In the genomic region with DNA sequence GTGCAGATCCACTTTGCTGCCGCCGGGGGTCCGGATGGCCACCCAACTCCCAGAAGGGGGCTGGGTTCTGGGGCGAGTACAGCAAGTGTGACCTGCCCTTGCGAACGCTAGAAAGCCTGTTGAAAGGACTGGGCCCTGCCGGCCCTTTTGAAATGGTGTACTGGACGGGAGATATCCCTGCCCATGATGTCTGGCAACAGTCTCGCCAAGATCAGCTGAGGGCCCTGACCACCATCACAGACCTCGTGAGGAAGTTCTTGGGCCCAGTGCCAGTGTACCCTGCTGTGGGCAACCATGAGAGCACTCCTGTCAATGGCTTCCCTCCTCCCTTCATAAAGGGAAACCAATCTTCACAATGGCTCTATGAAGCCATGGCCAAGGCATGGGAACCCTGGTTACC, we compare ENCODE assay signal across 11 mouse cellular contexts. TPM values are rescaled to one million over a fixed set of nuclear protein-coding genes. Genes with fewer than 3 reads are reported as not detected.
DNase-seq lines count a peak whose midpoint lies in the region; ATAC-seq and TF ChIP-seq lines count a peak whose summit lies in the region.
"Had no signal": no experiment of that assay in that cellular context is flagged by ENCODE, and none has a peak within 500 bp of the region (broad histone marks: within the 10 kb centered on the region; RNA-seq: fewer than 3 reads in every experiment).

No protein-coding gene starts in this region.

- DNase-seq in gastrocnemius, adult 2 months, result no peak
- no peak for DNase-seq in gastrocnemius, postnatal 36 days
- no peak for DNase-seq in neural tube, embryonic 10.5 days (ENCODE audit: extremely low spot score, low spot score)
- no peak for DNase-seq in natural killer cell, adult 2 months (ENCODE audit: low spot score in 2 of 2)
- no peak for DNase-seq in layer of hippocampus, adult 9-10 months (ENCODE audit: low spot score)
- DNase-seq: kidney, adult 9 months; spleen, adult 18-20 months had no signal

- WGBS in neural tube, embryonic 12.5 days, result 94% methylated on average over 10 of the region's 10 CpGs
- WGBS in hindbrain, embryonic 16.5 days, result 89% methylated on average over 10 of the region's 10 CpGs
- WGBS in neural tube, embryonic 13.5 days, result 87% methylated on average over 10 of the region's 10 CpGs

- H3K4me1 ChIP-seq in neural tube, embryonic 12.5 days, result peaks cover 18% of the 10 kb centered on the region; the same call in 1 of the 2 replicates
- H3K4me1 ChIP-seq in hindbrain, embryonic 16.5 days (ENCODE audit: control insufficient read depth, insufficient read depth, low read depth, low read length), result peaks cover 12% of the 10 kb centered on the region
- peaks cover 28% of the 10 kb centered on the region for H3K4me1 ChIP-seq in neural tube, embryonic 13.5 days (replicated peaks)

- no peak for ATAC-seq in neural tube, embryonic 12.5 days (ENCODE audit: low FRiP score, low read depth)
- no peak for ATAC-seq in hindbrain, embryonic 16.5 days
- ATAC-seq in neural tube, embryonic 13.5 days (ENCODE audit: low read depth), result no peak

- H3K4me2 ChIP-seq in neural tube, embryonic 12.5 days (replicated peaks), result peak overlapping the region; percentile 84
- peak overlapping the region; percentile 85 for H3K4me2 ChIP-seq in hindbrain, embryonic 16.5 days (ENCODE audit: low read length)
- H3K4me2 ChIP-seq in neural tube, embryonic 13.5 days, result peak overlapping the region; percentile 70

- intact Hi-C loops in gastrocnemius, adult 2 months (cut with DNase I), result loop anchor here (2.0 to 10.0 kb wide), 5 partner anchors 25 to 259 kb away; a partner anchor contains a TSS
- intact Hi-C loops in gastrocnemius, postnatal 36 days (cut with DNase I), result loop anchor here (2.0 kb wide), 1 partner anchor 25 kb away; a partner anchor contains a TSS

- H3K27ac ChIP-seq in gastrocnemius, adult 2 months, result peak overlapping the region; percentile 96; the same call in 1 of the 2 replicates
- H3K27ac ChIP-seq in neural tube, embryonic 12.5 days, result no peak overlapping the region
- 0 out of 2 replicates have a peak overlapping the region, but pooled peaks have one; percentile 11 for H3K27ac ChIP-seq in hindbrain, embryonic 16.5 days (ENCODE audit: low read depth, low read length)
- no peak overlapping the region for H3K27ac ChIP-seq in neural tube, embryonic 13.5 days (replicated peaks)

- no peak overlapping the region for H3K9ac ChIP-seq in neural tube, embryonic 12.5 days
- no peak overlapping the region for H3K9ac ChIP-seq in hindbrain, embryonic 16.5 days (ENCODE audit: low read depth, low read length)
- H3K9ac ChIP-seq in neural tube, embryonic 13.5 days, result 0 out of 2 replicates have a peak overlapping the region, but pooled peaks have one; percentile 85

- peak overlapping the region; percentile 79 for H3K4me3 ChIP-seq in gastrocnemius, adult 2 months
- no peak overlapping the region for H3K4me3 ChIP-seq in neural tube, embryonic 12.5 days
- peak overlapping the region; percentile 81; the same call in 1 of the 2 replicates for H3K4me3 ChIP-seq in hindbrain, embryonic 16.5 days (ENCODE audit: low read length)
- peak overlapping the region; percentile 70; the same call in 1 of the 2 replicates for H3K4me3 ChIP-seq in neural tube, embryonic 13.5 days

- TF ChIP-seq CTCF in gastrocnemius, adult 2 months (IDR thresholded peaks at IDR 0.05), result no peak

- H3K36me3 ChIP-seq in neural tube, embryonic 12.5 days, result peaks cover 27% of the 10 kb centered on the region
- H3K36me3 ChIP-seq in hindbrain, embryonic 16.5 days (ENCODE audit: control insufficient read depth, insufficient read depth, low read length), result peaks cover 17% of the 10 kb centered on the region
- H3K36me3 ChIP-seq in neural tube, embryonic 13.5 days, result peaks cover 41% of the 10 kb centered on the region

- H3K27me3 ChIP-seq in neural tube, embryonic 12.5 days (replicated peaks), result no peaks in the 10 kb centered on the region
- no peaks in the 10 kb centered on the region for H3K27me3 ChIP-seq in hindbrain, embryonic 16.5 days (replicated peaks; ENCODE audit: control insufficient read depth, insufficient read depth, low read length)
- no peaks in the 10 kb centered on the region for H3K27me3 ChIP-seq in neural tube, embryonic 13.5 days

- H3K9me3 ChIP-seq in neural tube, embryonic 12.5 days, result no peaks in the 10 kb centered on the region
- H3K9me3 ChIP-seq in hindbrain, embryonic 16.5 days (ENCODE audit: control insufficient read depth, low read length), result no peaks in the 10 kb centered on the region
- H3K9me3 ChIP-seq in neural tube, embryonic 13.5 days, result no peaks in the 10 kb centered on the region

RNA-seq across cellular contexts. Expression of a gene that starts 1.4 kb away (rescaled TPM):
- total RNA-seq in gastrocnemius, adult 2 months (2021), result 10 to 100 TPM; 53.4 to 56.8 TPM
- total RNA-seq in gastrocnemius, postnatal 36 days (2021), result 10 to 100 TPM; 50.9 to 51.5 TPM
- 53.8 and 56.6 TPM in 2 replicates for polyA plus RNA-seq in neural tube, embryonic 12.5 days (2016; fragmentation: Nextera tagmentation; extraction: Ambion mirVana)
- polyA plus RNA-seq in hindbrain, embryonic 16.5 days (2015; fragmentation: Nextera tagmentation; extraction: Ambion mirVana), result 110 and 111 TPM in 2 replicates
- polyA plus RNA-seq in neural tube, embryonic 13.5 days (2015; fragmentation: Nextera tagmentation; extraction: Ambion mirVana), result 62.0 and 71.4 TPM in 2 replicates

RNA-seq across cellular contexts. Expression of a gene that starts 25.9 kb away (rescaled TPM):
- total RNA-seq in gastrocnemius, adult 2 months (2021), result 1 to 10 TPM; 7.1 to 7.2 TPM
- 1 to 10 TPM; 5.3 to 8.6 TPM for total RNA-seq in gastrocnemius, postnatal 36 days (2021)
- 185 TPM in 2 replicates for polyA plus RNA-seq in neural tube, embryonic 12.5 days (2016; fragmentation: Nextera tagmentation; extraction: Ambion mirVana)
- 344 and 354 TPM in 2 replicates for polyA plus RNA-seq in hindbrain, embryonic 16.5 days (2015; fragmentation: Nextera tagmentation; extraction: Ambion mirVana)
- polyA plus RNA-seq in neural tube, embryonic 13.5 days (2015; fragmentation: Nextera tagmentation; extraction: Ambion mirVana), result 206 and 248 TPM in 2 replicates

RNA-seq across cellular contexts. Expression of a gene that starts 44.4 kb away (rescaled TPM):
- not detected for total RNA-seq in gastrocnemius, adult 2 months (2021)
- under 1 TPM in 1 of 2 experiments, not detected in 1; 0.36 TPM for total RNA-seq in gastrocnemius, postnatal 36 days (2021)
- polyA plus RNA-seq in neural tube, embryonic 12.5 days (2016; fragmentation: Nextera tagmentation; extraction: Ambion mirVana), result 0.23 and 0.38 TPM in 2 replicates
- polyA plus RNA-seq in hindbrain, embryonic 16.5 days (2015; fragmentation: Nextera tagmentation; extraction: Ambion mirVana), result 0.18 and 0.20 TPM in 2 replicates
- 0.21 and 0.26 TPM in 2 replicates for polyA plus RNA-seq in neural tube, embryonic 13.5 days (2015; fragmentation: Nextera tagmentation; extraction: Ambion mirVana)
- total RNA-seq: megakaryocyte-erythroid progenitor cell, adult 5-6 weeks had no signal

Comparison
In these comparisons a context has a peak if more than half of its experiments do, and no peak if none do; other contexts are left out.
1. H3K27ac ChIP-seq: peak in gastrocnemius, adult 2 months (single experiment) and hindbrain, embryonic 16.5 days (single experiment); none in neural tube, embryonic 12.5 days (single experiment) and neural tube, embryonic 13.5 days (single experiment).
2. Peak in every context shown above with its lines, with median percentiles within 50 percentile points of each other: H3K4me2 ChIP-seq.